Mouse (Mus musculus) common myeloid progenitor, adult 5-6 weeks (primary cell): ENCODE measurements around the gene Gm10322. TPM values are rescaled to one million over a fixed set of nuclear protein-coding genes. Genes with fewer than 3 reads are reported as not detected.

Source experiments
- ATAC-seq: replicated peaks from 2 replicates; pipeline ENCODE4 v1.8.0; 2016; ENCODE audit warnings: low read depth, mild to moderate bottlenecking, moderate TSS enrichment, inconsistent platforms; ENCODE audit not compliant: poor library complexity, severe bottlenecking
- total RNA-seq: library from RNA; stranded (forward); fragments of 200-1000, 187-1606 nt; gene quantifications from 2 replicates; pipeline ENCODE4 v1.2.3, GENCODE M21; 2017

Gm10322 gene
- total RNA-seq: not detected in 2 replicates

GRCm38 (mm10) chr10:59615981-59616520 lies at the start of gene Gm10322:
Gene Gm10322, plus strand, starts transcription at chr10:59616063.
- ATAC-seq: peak; percentile 46

- ATAC-seq: no peak
These were observed 48.9 kb upstream of the Gm10322 start for GRCm38 (mm10) chr10:59566968-59567367.

GRCm38 (mm10) chr10:59568665-59569480 lies 47.0 kb upstream of the Gm10322 start:
- no peak for ATAC-seq

DNA sequence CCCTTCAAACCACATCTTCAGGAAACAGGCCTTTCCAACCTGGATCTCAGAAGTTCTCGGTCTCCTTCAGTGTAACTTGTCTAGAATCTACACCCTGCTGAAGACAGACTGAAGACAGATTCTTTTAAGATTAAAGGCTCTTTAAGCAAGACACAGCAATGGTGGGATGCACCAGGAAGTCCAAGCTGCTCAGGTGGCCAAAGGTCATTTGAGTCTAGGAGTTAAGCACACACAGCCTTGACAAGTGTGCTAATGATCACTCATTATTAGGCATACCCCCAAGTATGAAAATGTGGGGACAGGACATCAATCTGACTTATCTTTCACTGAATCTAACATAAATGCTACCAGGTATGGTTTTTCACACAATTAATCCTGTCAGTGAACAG lies 46.4 kb upstream of the Gm10322 start:
- ATAC-seq: no peak

- ATAC-seq: no peak
These were observed 45.5 kb upstream of the Gm10322 start for GRCm38 (mm10) chr10:59570360-59570759.

DNA sequence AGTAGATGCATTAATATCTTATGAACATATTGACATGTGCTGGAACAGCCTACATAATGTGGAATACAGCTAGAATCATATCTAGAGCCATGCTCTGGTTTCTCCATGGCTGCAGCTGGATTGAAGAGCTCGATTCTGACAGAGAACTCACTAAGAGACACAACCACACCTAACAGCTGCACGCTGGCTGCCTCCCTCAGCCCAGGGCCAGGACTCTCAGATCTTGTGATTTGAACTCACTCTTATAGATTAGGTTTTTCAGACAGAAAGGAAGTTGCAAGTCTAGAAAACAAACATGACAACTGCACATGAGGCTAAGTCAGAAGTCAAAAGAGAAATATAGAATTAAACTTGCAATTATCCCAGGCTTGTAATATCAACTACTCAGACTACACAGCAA lies 45.1 kb upstream of the Gm10322 start:
- ATAC-seq: peak; percentile 37

DNA sequence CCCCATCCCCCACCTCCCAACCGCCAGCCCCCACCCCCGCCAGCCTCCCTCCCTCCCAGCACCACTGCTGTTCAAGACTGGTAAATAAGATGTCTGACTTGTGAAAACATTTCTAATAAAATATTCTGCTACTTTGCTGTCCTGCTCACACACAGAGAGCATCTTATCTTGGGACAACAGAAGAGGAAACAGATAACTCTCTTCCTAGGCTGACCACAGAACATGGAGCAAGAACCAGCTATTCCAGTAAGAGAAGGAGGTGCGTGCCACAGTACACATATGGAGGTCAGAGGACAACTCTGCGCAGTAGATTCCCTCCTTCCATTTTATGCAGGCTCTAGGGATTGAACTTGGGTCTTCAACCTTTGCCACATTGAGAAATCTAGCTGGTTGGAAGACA lies 44.6 kb upstream of the Gm10322 start:
- peak; percentile 98 for ATAC-seq

DNA sequence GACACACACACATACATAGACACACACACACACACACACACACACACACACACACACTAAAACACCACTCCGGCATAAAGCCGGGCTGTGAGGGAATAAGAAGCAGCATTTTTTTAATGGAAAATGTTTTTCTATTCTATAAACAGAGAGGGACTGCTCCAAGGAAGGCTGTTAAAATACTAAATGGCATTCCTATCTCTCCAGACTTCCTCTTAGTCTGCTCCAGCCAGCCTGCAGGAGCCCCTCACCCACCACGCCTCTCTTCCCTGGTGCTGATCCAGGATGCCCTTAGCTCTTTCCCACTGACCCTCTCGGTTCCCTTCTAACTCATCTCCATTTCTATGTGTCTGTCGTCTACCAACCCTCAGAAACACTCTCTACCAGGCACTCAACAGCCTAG lies 43.9 kb upstream of the Gm10322 start:
- no peak for ATAC-seq

GRCm38 (mm10) chr10:59576305-59576704 lies 39.6 kb upstream of the Gm10322 start:
- no peak for ATAC-seq

DNA sequence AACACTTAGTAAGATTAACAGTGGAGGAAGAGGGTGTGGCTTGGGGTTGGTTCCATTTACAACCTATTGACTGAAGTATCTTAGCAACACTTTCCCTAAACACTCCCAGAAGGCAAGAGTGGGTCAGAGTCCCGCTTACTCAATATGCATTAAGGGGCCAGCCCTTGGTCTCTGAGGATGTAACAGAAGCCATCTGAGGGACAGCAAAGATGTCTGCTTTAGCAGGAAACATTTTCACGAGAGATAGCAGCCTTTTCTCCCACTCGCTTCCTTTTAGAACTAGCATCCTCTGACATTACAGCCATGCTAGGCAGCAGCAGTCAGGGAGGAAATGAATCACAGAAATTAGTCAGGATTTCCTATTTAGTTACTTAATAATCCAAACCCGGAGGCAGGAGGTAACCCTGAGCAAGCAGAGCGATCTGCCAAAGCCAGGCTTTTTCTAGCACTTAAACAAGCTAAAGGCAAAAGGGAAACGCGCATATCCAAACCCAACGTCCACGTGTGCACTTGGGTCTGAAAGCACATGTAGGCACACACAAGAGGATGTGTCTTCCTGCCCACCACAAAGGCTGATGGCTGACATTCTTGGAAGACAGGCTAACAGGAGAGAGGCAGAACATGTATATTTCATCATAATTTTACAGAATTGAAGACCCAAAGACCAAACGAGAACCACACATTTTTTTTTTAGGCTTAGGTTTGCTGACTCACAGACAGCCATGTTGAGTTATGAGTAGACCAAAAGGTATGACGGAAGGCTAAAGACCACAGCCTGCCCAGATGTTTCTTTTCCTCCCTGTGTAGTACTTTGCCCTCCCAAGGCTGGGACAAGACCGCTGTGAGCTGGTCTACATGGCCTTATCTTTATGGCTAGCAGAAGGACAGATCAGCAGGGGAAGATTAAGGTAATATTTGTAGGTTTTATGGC lies 37.7 kb upstream of the Gm10322 start:
- peak; percentile 94 for ATAC-seq

- ATAC-seq: no peak
These were observed 36.2 kb upstream of the Gm10322 start for GRCm38 (mm10) chr10:59579645-59580044.

DNA sequence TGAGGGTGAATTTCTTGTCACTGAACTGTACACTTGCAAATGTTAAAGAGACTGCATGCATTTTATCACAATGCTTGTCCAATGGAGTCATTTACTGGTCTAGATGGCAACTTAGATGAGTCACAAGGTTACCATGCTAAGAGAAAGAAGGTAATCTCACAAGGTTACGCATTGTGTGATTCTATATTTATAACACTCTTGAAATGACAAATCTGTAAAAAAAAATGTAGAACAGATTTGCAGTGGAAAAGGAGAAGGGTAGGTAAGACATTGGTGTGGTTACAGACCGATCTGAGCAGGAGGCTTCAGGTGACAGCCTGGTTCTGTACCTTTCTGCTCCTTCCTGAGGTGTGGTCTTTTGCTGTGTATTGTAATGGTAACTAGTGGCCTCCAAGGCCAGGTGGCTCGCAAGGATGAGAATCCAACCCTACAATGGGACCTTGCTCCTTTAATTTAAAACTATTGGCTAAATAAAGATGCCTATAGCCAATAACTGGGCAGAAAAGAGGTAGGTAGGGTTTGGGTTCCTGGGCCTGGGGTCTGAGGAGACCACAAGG lies 35.2 kb upstream of the Gm10322 start:
- no peak for ATAC-seq

DNA sequence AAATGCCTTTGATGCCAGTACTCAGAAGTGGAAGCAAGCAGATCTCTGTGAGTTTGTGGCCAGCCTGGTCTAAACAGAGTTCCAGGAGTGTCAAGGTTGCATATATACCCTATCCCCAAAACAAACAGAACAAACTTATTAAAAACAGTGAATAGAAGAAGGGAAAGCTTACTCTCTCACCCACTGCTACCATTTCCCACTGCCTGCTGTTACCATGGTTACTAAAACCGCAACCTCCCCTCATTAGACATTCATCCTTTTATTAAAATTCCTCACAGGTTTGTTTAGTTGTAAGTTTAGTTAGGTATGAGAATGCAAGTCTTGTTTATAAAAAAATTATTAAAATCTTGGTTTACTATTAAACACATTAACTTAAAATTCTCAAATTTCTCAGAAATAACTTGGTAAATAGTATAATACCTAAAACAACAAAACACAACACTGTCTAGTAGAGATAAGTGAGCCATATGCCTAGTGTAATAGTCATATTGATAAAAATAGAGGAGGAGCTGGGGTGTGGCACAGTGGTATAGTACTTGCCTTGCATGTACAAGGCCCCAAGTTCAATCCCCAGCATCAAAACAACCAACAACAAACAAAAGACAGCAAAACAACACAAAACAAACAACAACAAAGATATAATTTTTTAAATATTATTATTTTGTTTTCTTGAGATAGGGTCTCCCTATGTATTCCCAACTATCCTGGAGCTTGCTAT lies 33.9 kb upstream of the Gm10322 start:
- no peak for ATAC-seq

DNA sequence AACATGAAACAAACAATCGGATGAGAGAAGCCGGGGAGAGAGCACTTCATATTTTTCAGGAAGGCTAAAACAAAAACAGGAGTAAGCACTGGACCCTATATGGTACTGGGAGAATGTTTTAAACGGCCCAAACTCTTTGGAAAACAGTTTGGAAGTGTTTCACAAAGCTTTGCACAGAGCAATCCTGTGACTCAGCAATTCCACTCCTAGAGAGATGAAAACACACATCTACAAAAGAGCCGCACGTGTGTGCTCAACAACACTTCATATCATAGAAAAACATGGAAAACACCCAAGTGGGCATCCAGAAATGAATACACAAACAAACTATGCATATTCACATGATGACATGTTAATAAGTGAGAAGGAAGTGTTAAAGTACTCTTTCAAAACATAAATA lies 30.2 kb upstream of the Gm10322 start:
- ATAC-seq: no peak

GRCm38 (mm10) chr10:59586821-59587220 lies 29.0 kb upstream of the Gm10322 start:
- no peak for ATAC-seq

GRCm38 (mm10) chr10:59588135-59588534 lies 27.7 kb upstream of the Gm10322 start:
- ATAC-seq: no peak

GRCm38 (mm10) chr10:59589420-59589819 lies 26.4 kb upstream of the Gm10322 start:
- ATAC-seq: peak; percentile 91

DNA sequence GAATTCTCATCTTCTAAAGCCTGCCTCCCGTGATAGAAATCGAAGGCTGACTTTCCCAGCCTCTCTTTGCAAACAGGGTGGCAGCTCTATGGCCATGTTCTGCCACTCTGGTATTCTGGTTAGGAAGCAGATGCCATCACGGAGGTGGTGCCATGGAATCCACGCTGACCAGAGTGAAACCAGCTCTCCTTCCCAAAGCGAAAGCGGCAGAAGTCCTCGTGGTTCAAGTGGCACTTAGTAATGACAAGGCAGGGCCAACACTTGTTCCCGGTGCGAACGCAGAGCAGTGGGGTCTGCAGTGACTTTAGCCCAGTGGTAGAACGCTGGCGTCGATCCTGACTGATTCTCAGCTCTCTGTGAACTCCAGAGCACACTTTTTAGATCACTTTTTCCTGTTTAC lies 26.0 kb upstream of the Gm10322 start:
- ATAC-seq: peak; percentile 56

DNA sequence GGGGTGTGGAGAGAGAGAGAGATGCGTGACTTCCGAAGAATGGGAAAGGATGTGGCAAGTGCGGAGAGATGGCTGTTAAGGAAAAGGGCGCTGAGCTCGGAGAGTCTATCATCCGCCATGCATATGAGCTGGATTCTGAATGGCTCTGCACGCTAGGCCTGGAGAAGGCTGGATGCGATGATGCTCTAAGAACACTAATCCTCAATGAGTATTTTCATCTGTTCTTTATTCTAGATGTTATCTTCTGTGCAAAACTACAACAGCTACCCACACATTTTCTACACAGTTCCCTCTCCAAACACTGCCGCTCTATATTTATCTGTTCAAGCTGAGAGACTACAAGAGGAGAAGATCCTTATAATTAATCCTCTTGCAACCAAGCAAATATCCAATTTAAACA lies 25.3 kb upstream of the Gm10322 start:
- no peak for ATAC-seq
